Mouse (Mus musculus): ENCODE results near the gene Atic. TPM values are rescaled to one million over a fixed set of nuclear protein-coding genes. Genes with fewer than 3 reads are reported as not detected.

Gene Atic
- 62.4 and 64.2 TPM in 2 replicates for polyA plus RNA-seq (2016; fragmentation: Nextera tagmentation; extraction: Ambion mirVana)

DNA sequence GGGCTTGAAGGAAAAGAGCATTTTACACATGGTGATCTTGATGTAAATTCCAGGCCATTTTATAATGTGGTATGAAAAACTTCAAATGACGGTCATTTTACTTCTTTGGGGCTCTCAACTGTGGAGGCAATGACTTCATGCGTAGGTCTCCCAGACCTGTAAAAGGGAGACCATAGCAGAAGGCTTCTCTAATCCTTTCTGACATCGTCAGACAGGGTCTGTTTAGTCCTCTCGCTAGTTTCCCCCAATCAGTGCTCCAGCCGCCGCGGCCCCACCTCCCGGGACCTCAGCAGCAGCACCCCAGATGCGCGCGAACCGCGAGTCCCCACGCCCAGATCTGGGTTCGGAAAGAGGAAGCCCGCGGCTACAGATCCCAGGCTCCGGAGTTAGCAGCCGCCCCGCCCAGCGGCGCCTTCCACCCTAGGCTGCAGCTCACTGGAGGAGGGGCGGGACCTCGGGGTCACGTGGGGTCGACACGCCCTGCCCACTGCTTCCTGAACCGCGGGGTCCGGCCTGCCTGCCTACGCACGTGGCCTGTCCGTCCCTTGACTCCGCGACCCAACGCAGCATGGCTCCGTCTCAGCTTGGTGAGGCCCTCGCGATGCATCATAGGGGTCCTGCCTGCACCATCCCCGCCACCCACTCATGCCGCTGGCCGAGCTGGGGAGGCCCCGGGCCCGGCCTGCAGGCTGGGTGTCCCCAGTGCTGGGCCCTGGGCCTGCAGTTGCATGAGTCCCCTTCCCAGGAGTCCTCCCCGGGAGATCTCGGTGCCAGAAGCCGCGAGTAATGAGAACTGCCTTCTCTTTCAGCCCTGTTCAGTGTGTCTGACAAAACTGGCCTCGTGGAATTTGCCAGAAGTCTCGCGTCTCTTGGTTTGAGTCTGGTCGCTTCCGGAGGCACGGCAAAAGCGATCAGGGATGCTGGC is at the start of gene Atic:
Atic (plus strand) TSS at position 463 of the 925 bp plus-strand sequence.
- H3K9ac ChIP-seq (replicated peaks): peak within 1 kb of the TSS; percentile 79
- H3K4me1 ChIP-seq (replicated peaks): peaks cover 12% of the 10 kb centered on the region
- H3K27ac ChIP-seq: peak within 1 kb of the TSS; percentile 82
- H3K36me3 ChIP-seq: peaks cover 30% of the 10 kb centered on the region
- peak within 1 kb of the TSS; percentile 81 for H3K4me2 ChIP-seq
- under 1% methylated on average over 51 of the region's 55 CpGs for WGBS
- peak within 1 kb of the TSS; percentile 71 for H3K4me3 ChIP-seq (replicated peaks)
- no peaks in the 10 kb centered on the region for H3K27me3 ChIP-seq
- ATAC-seq (ENCODE audit: insufficient number of reproducible peaks, insufficient read depth, low FRiP score, low TSS enrichment, low read depth): peak; percentile 98
- H3K9me3 ChIP-seq: peaks cover 9% of the 10 kb centered on the region

DNA sequence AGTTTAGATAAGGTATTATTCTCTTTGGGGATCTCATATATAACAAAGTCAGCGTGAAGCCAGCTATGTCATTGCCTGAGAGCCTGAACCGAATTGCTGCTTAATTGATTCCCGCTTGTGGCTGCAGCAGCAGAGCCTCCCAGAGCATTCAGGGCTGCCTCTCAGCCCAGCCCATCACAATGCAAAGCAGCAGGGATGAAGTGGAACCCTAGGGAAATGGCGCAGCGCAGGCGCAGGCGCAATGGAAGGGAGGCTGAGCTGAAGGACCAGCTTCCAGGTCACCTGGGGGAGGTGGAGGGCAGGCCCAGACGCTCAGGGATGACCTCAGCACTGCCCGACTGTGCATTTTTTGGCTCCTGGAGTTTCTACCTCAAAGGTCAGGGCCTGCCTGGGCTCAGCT is 49.7 kb upstream of the Atic start:
- H3K4me2 ChIP-seq: no peak overlapping the region
- H3K4me1 ChIP-seq (replicated peaks): peaks cover 3% of the 10 kb centered on the region; the same call in 1 of the 2 replicates
- ATAC-seq (ENCODE audit: insufficient number of reproducible peaks, insufficient read depth, low FRiP score, low TSS enrichment, low read depth): peak; percentile 57; the same call in 1 of the 2 replicates
- peaks cover 3% of the 10 kb centered on the region; the same call in 1 of the 2 replicates for H3K27me3 ChIP-seq
- 9% methylated on average over 9 of the region's 9 CpGs for WGBS
- H3K36me3 ChIP-seq: no peaks in the 10 kb centered on the region
- no peak overlapping the region for H3K4me3 ChIP-seq (replicated peaks)
- H3K27ac ChIP-seq: no peak overlapping the region
- H3K9me3 ChIP-seq: no peaks in the 10 kb centered on the region
- H3K9ac ChIP-seq (replicated peaks): no peak overlapping the region

DNA sequence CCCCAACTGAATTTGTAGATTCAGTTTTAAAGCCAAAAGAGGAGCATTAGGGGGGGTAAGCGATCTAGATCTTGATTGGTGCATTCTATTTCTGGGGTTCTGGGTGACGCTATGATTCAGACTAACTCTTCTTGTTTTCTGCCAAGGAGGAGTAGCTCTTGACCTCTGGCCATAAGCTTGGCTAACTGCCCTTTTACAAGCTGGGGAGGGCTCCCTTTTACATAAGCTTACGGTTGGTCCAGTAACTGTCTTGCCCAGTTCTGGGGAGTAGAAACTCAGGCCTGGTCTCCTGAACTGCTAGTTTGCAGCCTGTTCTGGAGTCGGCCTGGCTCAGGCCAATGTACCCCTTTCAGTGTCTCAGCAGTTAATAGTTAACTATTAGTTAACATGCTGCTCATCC is 41.9 kb upstream of the Atic start:
- peaks cover 6% of the 10 kb centered on the region for H3K9me3 ChIP-seq
- no peak for ATAC-seq (ENCODE audit: insufficient number of reproducible peaks, insufficient read depth, low FRiP score, low TSS enrichment, low read depth)
- H3K4me2 ChIP-seq: no peak overlapping the region
- no peak overlapping the region for H3K27ac ChIP-seq
- H3K9ac ChIP-seq (replicated peaks): no peak overlapping the region
- no peaks in the 10 kb centered on the region for H3K27me3 ChIP-seq
- H3K36me3 ChIP-seq: no peaks in the 10 kb centered on the region
- no peak overlapping the region for H3K4me3 ChIP-seq (replicated peaks)
- H3K4me1 ChIP-seq (replicated peaks): no peaks in the 10 kb centered on the region
- WGBS: 92% methylated on average over 4 of the region's 4 CpGs

DNA sequence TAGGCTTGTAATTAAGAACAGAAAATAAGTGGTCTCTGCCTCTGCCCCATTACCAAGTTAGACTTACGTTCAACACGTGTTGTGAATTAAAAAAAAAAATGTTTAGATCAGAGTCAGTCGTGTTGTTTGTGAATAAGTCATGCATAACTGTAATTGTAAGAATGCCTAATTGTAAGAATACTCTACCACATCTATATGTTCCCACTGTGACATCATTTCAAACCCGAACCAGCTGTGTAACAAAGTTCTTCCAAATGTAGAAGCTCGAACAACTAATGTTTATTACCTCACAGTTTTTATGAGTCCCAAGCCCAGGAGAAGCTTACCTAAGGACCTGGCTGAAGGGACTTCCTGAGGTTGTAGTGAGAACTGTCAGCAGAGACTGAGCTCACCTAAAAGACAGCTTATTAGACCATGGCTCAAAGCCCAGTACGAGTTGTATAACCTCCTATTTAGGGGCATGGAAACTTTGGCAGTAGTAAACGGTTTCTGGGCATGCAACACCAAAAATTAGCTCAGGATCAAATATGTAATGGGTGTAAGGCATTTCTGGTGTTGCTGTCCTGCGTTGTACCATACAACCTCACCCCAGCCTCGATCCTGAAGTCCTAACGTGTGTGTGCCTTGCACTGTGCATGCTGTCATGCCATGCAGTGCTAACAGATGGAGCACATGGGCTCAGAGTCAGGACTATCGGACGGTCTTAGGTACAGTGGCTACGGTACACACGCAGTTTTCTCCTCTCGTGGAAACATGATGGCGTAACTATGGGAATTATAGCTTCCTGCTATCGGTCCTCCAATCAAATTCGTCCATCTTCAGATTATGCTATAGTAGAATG is 27.9 kb upstream of the Atic start:
- Histone ChIP-seq H3K27ac (peak overlapping the region; percentile 45; the same call in 1 of the 2 replicates), H3K9ac (replicated peaks) (no peak overlapping the region), H3K4me1 (replicated peaks) (peaks cover 6% of the 10 kb centered on the region), H3K4me2 (no peak overlapping the region), H3K9me3 (no peaks in the 10 kb centered on the region), H3K36me3 (no peaks in the 10 kb centered on the region), H3K4me3 (replicated peaks) (no peak overlapping the region), H3K27me3 (no peaks in the 10 kb centered on the region)
- ATAC-seq (ENCODE audit: insufficient number of reproducible peaks, insufficient read depth, low FRiP score, low TSS enrichment, low read depth): no peak; the same call in 1 of the 2 replicates
- WGBS: 70% methylated on average over 18 of the region's 18 CpGs

DNA sequence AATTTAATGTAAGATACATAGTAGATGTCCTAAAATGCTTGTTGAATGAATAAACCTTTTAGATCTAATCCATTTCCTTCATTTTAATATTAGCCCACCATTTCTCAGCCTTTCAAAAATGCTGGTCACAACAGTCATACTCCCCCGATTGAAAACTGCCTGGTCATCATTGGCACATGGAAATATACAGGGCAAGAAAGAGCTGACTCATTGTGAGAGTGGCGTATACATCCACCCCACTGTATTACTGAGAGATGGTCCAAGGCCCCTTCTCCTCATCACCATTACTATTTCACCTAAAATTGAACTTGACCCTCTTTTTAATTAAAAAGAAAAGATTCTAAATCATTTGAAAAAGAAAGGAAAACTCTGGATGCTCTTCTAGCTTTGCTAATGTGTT is 26.2 kb upstream of the Atic start:
- ATAC-seq (ENCODE audit: insufficient number of reproducible peaks, insufficient read depth, low FRiP score, low TSS enrichment, low read depth): no peak
- Histone ChIP-seq H3K9ac (replicated peaks) (no peak overlapping the region), H3K4me2 (no peak overlapping the region), H3K9me3 (no peaks in the 10 kb centered on the region), H3K4me1 (replicated peaks) (peaks cover 6% of the 10 kb centered on the region), H3K27me3 (no peaks in the 10 kb centered on the region), H3K36me3 (no peaks in the 10 kb centered on the region), H3K27ac (no peak overlapping the region), H3K4me3 (replicated peaks) (no peak overlapping the region)
- WGBS: 76% methylated on average over 2 of the region's 2 CpGs

DNA sequence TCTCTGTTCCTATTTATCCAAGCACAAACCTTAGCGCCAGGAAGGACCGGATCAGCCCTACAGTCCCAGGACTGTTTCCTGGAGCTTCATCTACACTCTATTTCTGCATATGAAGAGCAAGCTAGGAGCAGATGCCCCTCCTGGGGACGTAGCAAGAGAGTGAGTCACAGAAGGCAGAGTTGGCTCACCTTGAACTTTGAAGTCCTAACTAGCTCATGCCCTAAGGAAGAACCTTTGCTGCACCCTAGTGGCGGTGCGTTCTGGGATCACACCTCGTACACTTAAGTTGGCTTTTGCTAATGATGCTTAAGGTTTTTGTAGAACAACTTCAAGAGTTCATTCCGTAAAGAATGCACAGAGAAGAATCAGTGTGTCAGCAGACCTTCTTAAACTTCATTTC is 25.3 kb upstream of the Atic start:
- Histone ChIP-seq H3K4me1 (replicated peaks) (peaks cover 6% of the 10 kb centered on the region), H3K27ac (no peak overlapping the region), H3K36me3 (no peaks in the 10 kb centered on the region), H3K4me3 (replicated peaks) (no peak overlapping the region), H3K27me3 (no peaks in the 10 kb centered on the region), H3K4me2 (no peak overlapping the region), H3K9me3 (no peaks in the 10 kb centered on the region), H3K9ac (replicated peaks) (no peak overlapping the region)
- ATAC-seq (ENCODE audit: insufficient number of reproducible peaks, insufficient read depth, low FRiP score, low TSS enrichment, low read depth): no peak
- 16% methylated on average over 7 of the region's 7 CpGs for WGBS

DNA sequence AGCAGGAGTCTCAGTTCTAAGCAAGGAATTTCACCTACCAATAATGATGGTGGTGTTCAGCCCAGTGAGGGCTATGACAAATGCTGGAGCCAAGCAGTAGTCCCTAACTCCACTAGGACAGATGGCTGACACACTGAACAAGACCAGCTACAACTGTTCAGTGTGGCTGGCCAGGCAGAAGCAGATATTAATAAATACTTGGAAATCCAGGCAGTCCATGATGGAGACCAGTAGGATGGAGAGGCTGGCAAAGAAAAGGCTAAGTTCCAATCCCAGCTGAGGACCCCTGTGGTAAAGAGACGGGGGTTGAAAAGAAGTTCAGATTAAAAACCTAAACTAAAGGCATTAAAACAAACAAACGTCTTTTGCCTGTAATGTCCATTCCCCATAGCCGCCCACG is 17.3 kb upstream of the Atic start:
- no peaks in the 10 kb centered on the region for H3K4me1 ChIP-seq (replicated peaks)
- WGBS: 89% methylated on average over 4 of the region's 4 CpGs
- H3K27me3 ChIP-seq: no peaks in the 10 kb centered on the region
- no peak overlapping the region for H3K4me2 ChIP-seq
- no peak overlapping the region for H3K27ac ChIP-seq
- H3K4me3 ChIP-seq (replicated peaks): no peak overlapping the region
- H3K9ac ChIP-seq (replicated peaks): no peak overlapping the region
- no peak for ATAC-seq (ENCODE audit: insufficient number of reproducible peaks, insufficient read depth, low FRiP score, low TSS enrichment, low read depth)
- H3K36me3 ChIP-seq: no peaks in the 10 kb centered on the region
- H3K9me3 ChIP-seq: no peaks in the 10 kb centered on the region

DNA sequence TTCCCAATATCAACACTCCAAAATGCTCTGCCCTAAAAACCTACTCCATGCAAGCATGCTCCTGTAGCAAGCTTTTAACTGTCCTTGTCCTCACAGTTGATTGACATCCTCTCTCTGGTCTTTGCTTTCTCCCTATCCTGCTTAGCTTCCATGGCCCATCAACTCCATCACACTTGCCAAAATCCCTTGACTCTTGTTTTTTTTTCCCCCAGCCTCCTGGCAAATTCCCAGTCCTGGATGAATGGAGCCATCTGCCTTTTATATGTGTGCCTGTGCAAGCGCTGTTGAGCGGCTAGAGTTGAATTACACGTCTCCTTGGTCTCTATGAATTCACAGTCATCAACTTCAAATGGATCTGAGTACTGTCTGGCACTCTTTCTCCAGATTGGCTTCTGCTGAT is 16.5 kb upstream of the Atic start:
- Histone ChIP-seq H3K27ac (no peak overlapping the region), H3K4me2 (no peak overlapping the region), H3K9me3 (no peaks in the 10 kb centered on the region), H3K4me3 (replicated peaks) (no peak overlapping the region), H3K9ac (replicated peaks) (no peak overlapping the region), H3K4me1 (replicated peaks) (no peaks in the 10 kb centered on the region), H3K27me3 (no peaks in the 10 kb centered on the region), H3K36me3 (no peaks in the 10 kb centered on the region)
- 82% methylated on average over 3 of the region's 3 CpGs for WGBS
- no peak for ATAC-seq (ENCODE audit: insufficient number of reproducible peaks, insufficient read depth, low FRiP score, low TSS enrichment, low read depth)

DNA sequence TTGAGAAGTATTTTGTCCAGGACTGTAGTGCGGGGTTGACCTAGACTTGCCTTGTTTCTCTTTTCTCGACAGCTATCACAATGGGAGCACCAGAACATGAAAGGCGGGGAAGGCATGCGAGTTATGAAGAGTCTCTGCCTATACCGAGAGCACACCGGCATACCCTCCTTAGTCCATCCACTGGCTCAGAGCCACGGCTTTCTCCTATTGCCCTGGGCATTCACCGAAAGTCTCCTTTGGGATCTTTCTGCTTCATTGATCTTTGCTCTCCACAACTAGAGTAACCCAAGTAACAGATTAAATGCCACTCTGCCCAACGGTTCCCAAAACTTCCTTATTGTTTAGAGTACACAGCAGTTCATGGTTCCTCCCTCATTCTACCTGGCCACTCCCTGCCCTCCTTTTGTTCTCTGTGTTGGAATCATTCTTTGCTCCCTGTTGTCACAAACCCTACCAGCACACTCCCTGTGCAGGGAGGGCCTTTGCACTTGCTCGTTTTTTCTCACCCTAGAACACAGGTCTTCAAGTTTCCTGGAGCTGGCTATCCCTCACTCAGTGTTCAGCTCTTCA is 6.2 kb upstream of the Atic start:
- no peak for ATAC-seq (ENCODE audit: insufficient number of reproducible peaks, insufficient read depth, low FRiP score, low TSS enrichment, low read depth)
- Histone ChIP-seq H3K9me3 (no peaks in the 10 kb centered on the region), H3K36me3 (no peaks in the 10 kb centered on the region), H3K4me1 (replicated peaks) (no peaks in the 10 kb centered on the region), H3K4me2 (no peak overlapping the region), H3K27ac (no peak overlapping the region), H3K9ac (replicated peaks) (no peak overlapping the region), H3K4me3 (replicated peaks) (no peak overlapping the region), H3K27me3 (no peaks in the 10 kb centered on the region)
- 89% methylated on average over 10 of the region's 10 CpGs for WGBS

DNA sequence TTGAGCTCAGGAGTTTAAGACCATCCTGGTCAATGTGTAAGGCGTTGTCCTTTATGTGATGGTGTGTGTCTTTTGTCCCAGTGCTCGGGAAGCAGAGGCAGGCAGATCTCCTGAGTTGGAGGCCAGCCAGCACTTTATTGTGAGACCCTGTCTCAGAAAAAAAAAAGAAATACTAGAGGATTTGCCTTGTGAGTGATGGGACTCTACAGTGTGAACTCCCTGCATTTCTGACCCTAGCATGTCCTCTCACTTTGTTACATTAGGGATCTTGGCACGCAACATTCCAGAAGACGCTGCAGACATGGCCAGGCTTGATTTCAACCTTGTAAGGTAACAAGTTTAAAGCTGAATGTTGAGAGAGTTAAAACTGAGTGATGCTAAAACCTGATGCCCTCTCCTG is 3.7 kb downstream of the Atic start:
- Histone ChIP-seq H3K4me1 (replicated peaks) (peaks cover 12% of the 10 kb centered on the region), H3K9me3 (peaks cover 9% of the 10 kb centered on the region), H3K4me3 (replicated peaks) (no peak overlapping the region), H3K4me2 (no peak overlapping the region), H3K9ac (replicated peaks) (no peak overlapping the region), H3K27me3 (no peaks in the 10 kb centered on the region), H3K36me3 (peaks cover 60% of the 10 kb centered on the region), H3K27ac (no peak overlapping the region)
- ATAC-seq (ENCODE audit: insufficient number of reproducible peaks, insufficient read depth, low FRiP score, low TSS enrichment, low read depth): no peak
- 91% methylated on average over 4 of the region's 4 CpGs for WGBS

DNA sequence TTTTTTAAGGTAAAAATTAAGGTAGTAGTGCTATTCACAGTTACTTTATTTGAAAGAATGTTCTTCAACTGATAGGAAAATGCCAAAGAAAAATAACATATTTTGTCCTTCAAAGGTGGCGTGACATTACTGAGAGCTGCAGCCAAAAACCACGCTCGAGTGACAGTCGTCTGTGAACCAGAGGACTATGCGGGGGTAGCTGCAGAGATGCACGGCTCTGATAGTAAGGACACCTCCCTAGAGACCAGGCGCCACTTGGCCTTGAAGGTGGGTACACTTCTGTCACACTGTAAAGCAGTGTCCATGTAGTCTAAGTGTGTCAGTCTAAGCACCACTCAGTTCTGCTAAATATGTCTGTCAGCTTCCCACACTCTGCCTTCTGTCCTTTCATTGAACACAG is 7.3 kb downstream of the Atic start:
- H3K4me2 ChIP-seq: no peak overlapping the region
- no peaks in the 10 kb centered on the region for H3K27me3 ChIP-seq
- peaks cover 90% of the 10 kb centered on the region for H3K36me3 ChIP-seq
- H3K4me1 ChIP-seq (replicated peaks): no peaks in the 10 kb centered on the region
- peaks cover 9% of the 10 kb centered on the region for H3K9me3 ChIP-seq
- WGBS: 91% methylated on average over 7 of the region's 7 CpGs
- H3K27ac ChIP-seq: no peak overlapping the region
- H3K9ac ChIP-seq (replicated peaks): no peak overlapping the region
- ATAC-seq (ENCODE audit: insufficient number of reproducible peaks, insufficient read depth, low FRiP score, low TSS enrichment, low read depth): no peak
- H3K4me3 ChIP-seq (replicated peaks): no peak overlapping the region
